ENCODE assay signal across 19 mouse cellular contexts in genomic region chr2:110131573-110131972, GRCm38 (mm10).
"Had no signal": no experiment of that assay in that cellular context is flagged by ENCODE, and none has a peak within 500 bp of the region (broad histone marks: within the 10 kb centered on the region; RNA-seq: fewer than 3 reads in every experiment).

No protein-coding gene starts in this region.

- H3K4me3 ChIP-seq: lung, embryonic 15.5 days; neural tube, embryonic 12.5 days; neural tube, embryonic 15.5 days; stomach, embryonic 15.5 days had no signal

- DNase-seq: kidney, adult 2 months; kidney, postnatal 25 days; left cerebral cortex, postnatal 4 days; liver, postnatal 0 days; lung, postnatal 10 days; lung, postnatal 36 days; midbrain, embryonic 14.5 days; right cerebral cortex, adult 18-20 months; right cerebral cortex, postnatal 14 days; right cerebral cortex, postnatal 4 days; spleen, adult 18-20 months; thymus, postnatal 36 days had no signal

- H3K9me3 ChIP-seq: lung, embryonic 15.5 days; neural tube, embryonic 12.5 days; neural tube, embryonic 15.5 days; stomach, embryonic 15.5 days had no signal

- ATAC-seq: hindbrain, embryonic 16.5 days; liver, postnatal 0 days had no signal

- H3K4me1 ChIP-seq: lung, embryonic 15.5 days; neural tube, embryonic 12.5 days; neural tube, embryonic 15.5 days; stomach, embryonic 15.5 days had no signal

- H3K4me2 ChIP-seq: lung, embryonic 15.5 days; midbrain, embryonic 11.5 days; neural tube, embryonic 12.5 days; neural tube, embryonic 15.5 days; stomach, embryonic 15.5 days had no signal

- H3K27me3 ChIP-seq: lung, embryonic 15.5 days; neural tube, embryonic 12.5 days; neural tube, embryonic 15.5 days; stomach, embryonic 15.5 days had no signal

- H3K27ac ChIP-seq: liver, embryonic 14.5 days; lung, embryonic 15.5 days; neural tube, embryonic 12.5 days; neural tube, embryonic 15.5 days; stomach, embryonic 15.5 days had no signal

- H3K36me3 ChIP-seq: lung, embryonic 15.5 days; neural tube, embryonic 12.5 days; neural tube, embryonic 15.5 days; stomach, embryonic 15.5 days had no signal

- H3K9ac ChIP-seq: liver, embryonic 14.5 days; liver, postnatal 0 days; lung, embryonic 15.5 days; neural tube, embryonic 12.5 days; neural tube, embryonic 15.5 days; stomach, embryonic 15.5 days had no signal
